Mouse (Mus musculus) urinary bladder, adult 18-20 months (tissue): ENCODE measurements around the gene Vmn2r124.
"Not testable (repeated sequence)": the region's sequence is repeated elsewhere in the genome, so short reads cannot be mapped to it uniquely, and the experiment has no call there.

Experiments used
- DNase-seq, 2 experiments: peaks; one replicate each; pipeline ENCODE4 v3.0.0; 2022; ENCODE audit warnings: low spot score in 2 of 2, mixed read lengths in 2 of 2

The Vmn2r124 gene

GRCm38 (mm10) chr17:18049124-18049523, at the start of gene Vmn2r124:
Gene Vmn2r124 (plus strand): TSS chr17:18049424.
- no peak for DNase-seq

GRCm38 (mm10) chr17:18004752-18005151, 44.5 kb upstream of the Vmn2r124 start:
- no peak for DNase-seq

GRCm38 (mm10) chr17:18021433-18021832, 27.8 kb upstream of the Vmn2r124 start, which contains the start of gene Fpr-rs4:
Gene Fpr-rs4 (plus strand): TSS chr17:18021733.
- no peak for DNase-seq

- not testable (repeated sequence) for DNase-seq
These were observed 35.5 kb downstream of the Vmn2r124 start, which contains the start of gene Vmn2r91 for GRCm38 (mm10) chr17:18084716-18085115. Gene Vmn2r91 (plus strand): TSS chr17:18085016.

GRCm38 (mm10) chr17:18095626-18096025, 46.4 kb downstream of the Vmn2r124 start:
- DNase-seq: not testable (repeated sequence)

GRCm38 (mm10) chr17:18102265-18102664, 53.0 kb downstream of the Vmn2r124 start:
- not testable (repeated sequence) for DNase-seq
